ENCODE assay signal across 20 mouse cellular contexts in the genomic region with DNA sequence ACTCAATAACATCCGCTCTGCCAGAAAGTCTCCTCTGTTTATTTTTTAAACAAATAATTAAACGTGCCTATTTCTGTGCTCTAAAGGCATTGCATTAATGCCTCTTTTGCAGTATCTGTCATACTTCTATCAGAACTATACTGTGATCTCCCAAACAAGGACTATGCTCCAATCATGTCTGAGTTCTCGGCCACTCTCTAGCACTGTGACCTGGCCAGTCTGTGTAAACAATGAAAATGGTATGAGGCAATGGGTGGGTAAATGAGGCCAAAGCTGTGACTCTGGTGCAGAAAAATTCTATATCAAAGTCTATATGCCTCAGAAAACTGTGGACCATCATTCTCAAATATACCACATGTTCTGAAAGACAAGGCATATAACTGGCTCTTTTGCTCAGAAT.
DNase-seq lines count a peak whose midpoint lies in the region; ATAC-seq and TF ChIP-seq lines count a peak whose summit lies in the region.
"Had no signal": no experiment of that assay in that cellular context is flagged by ENCODE, and none has a peak within 500 bp of the region (broad histone marks: within the 10 kb centered on the region; RNA-seq: fewer than 3 reads in every experiment).

No protein-coding gene starts in this region.

- H3K36me3 ChIP-seq in embryonic facial prominence, embryonic 12.5 days, result no peaks in the 10 kb centered on the region
- no peaks in the 10 kb centered on the region for H3K36me3 ChIP-seq in embryonic facial prominence, embryonic 10.5 days (replicated peaks)
- H3K36me3 ChIP-seq in liver, adult 2 months (ENCODE audit: control insufficient read depth, insufficient read depth, low read length), result no peaks in the 10 kb centered on the region
- no peaks in the 10 kb centered on the region for H3K36me3 ChIP-seq in liver, embryonic 11.5 days (ENCODE audit: control insufficient read depth, insufficient read depth, low read length)
- no peaks in the 10 kb centered on the region for H3K36me3 ChIP-seq in embryonic facial prominence, embryonic 15.5 days
- no peaks in the 10 kb centered on the region for H3K36me3 ChIP-seq in kidney, adult 2 months (ENCODE audit: control insufficient read depth, insufficient read depth, low read length)
- H3K36me3 ChIP-seq: hindbrain, embryonic 12.5 days had no signal

- H3K4me1 ChIP-seq in embryonic facial prominence, embryonic 12.5 days, result peaks cover 12% of the 10 kb centered on the region; the same call in 1 of the 2 replicates
- peaks cover 14% of the 10 kb centered on the region for H3K4me1 ChIP-seq in embryonic facial prominence, embryonic 10.5 days
- peaks cover 19% of the 10 kb centered on the region for H3K4me1 ChIP-seq in liver, adult 2 months (ENCODE audit: control insufficient read depth, insufficient read depth, low read length)
- no peaks in the 10 kb centered on the region for H3K4me1 ChIP-seq in liver, embryonic 11.5 days (replicated peaks; ENCODE audit: control insufficient read depth, insufficient read depth, low read length)
- H3K4me1 ChIP-seq in embryonic facial prominence, embryonic 15.5 days, result peaks cover 37% of the 10 kb centered on the region
- no peaks in the 10 kb centered on the region for H3K4me1 ChIP-seq in kidney, adult 2 months (ENCODE audit: control insufficient read depth, insufficient read depth, low read length)
- H3K4me1 ChIP-seq: hindbrain, embryonic 12.5 days had no signal

- WGBS in embryonic facial prominence, embryonic 12.5 days, result 81% methylated on average over 3 of the region's 3 CpGs
- WGBS in embryonic facial prominence, embryonic 10.5 days, result 84% methylated on average over 3 of the region's 3 CpGs
- 19% methylated on average over 3 of the region's 3 CpGs for WGBS in liver, adult 2 months
- WGBS in liver, embryonic 11.5 days, result 81% methylated on average over 3 of the region's 3 CpGs
- WGBS in embryonic facial prominence, embryonic 15.5 days, result 87% methylated on average over 3 of the region's 3 CpGs
- WGBS in kidney, adult 2 months, result 82% methylated on average over 3 of the region's 3 CpGs

- ATAC-seq in embryonic facial prominence, embryonic 12.5 days (ENCODE audit: insufficient number of reproducible peaks, insufficient read depth, low FRiP score, low TSS enrichment), result no peak
- ATAC-seq in liver, embryonic 11.5 days (replicated peaks; ENCODE audit: low FRiP score), result no peak
- no peak for ATAC-seq in embryonic facial prominence, embryonic 15.5 days (ENCODE audit: insufficient number of reproducible peaks, low FRiP score, low TSS enrichment, low read depth)
- ATAC-seq: activated CD4-positive, CD25-positive, alpha-beta regulatory T cell, adult 4 months; forebrain, embryonic 13.5 days; forebrain, postnatal 0 days; hindbrain, embryonic 16.5 days; inflammation-experienced regulatory T-cells, adult 6 months; intestine, postnatal 0 days; Patski had no signal

- TF ChIP-seq POLR2A in liver, adult 2 months (IDR thresholded peaks at IDR 0.05; ENCODE audit: extremely low read depth, insufficient read depth, low read length), result no peak
- TF ChIP-seq POLR2A in kidney, adult 2 months (IDR thresholded peaks at IDR 0.05; ENCODE audit: low read depth, low read length), result no peak

- no peak overlapping the region for H3K4me3 ChIP-seq in embryonic facial prominence, embryonic 12.5 days
- no peak overlapping the region for H3K4me3 ChIP-seq in embryonic facial prominence, embryonic 10.5 days
- no peak overlapping the region for H3K4me3 ChIP-seq in liver, adult 2 months (ENCODE audit: insufficient read depth, low read depth, low read length)
- H3K4me3 ChIP-seq in liver, embryonic 11.5 days (ENCODE audit: low read depth, low read length), result no peak overlapping the region
- H3K4me3 ChIP-seq in embryonic facial prominence, embryonic 15.5 days (replicated peaks), result no peak overlapping the region
- H3K4me3 ChIP-seq in kidney, adult 2 months (ENCODE audit: insufficient read depth, low read depth, low read length), result no peak overlapping the region
- H3K4me3 ChIP-seq: forebrain, embryonic 13.5 days; hindbrain, embryonic 12.5 days had no signal

- TF ChIP-seq CTCF in liver, adult 2 months (IDR thresholded peaks at IDR 0.05; ENCODE audit: low read depth, low read length), result no peak
- TF ChIP-seq CTCF in kidney, adult 2 months (conservative IDR thresholded peaks at IDR 0.05; ENCODE audit: insufficient read depth, insufficient read length, low read depth, low read length), result no peak

- no peaks in the 10 kb centered on the region for H3K27me3 ChIP-seq in embryonic facial prominence, embryonic 12.5 days
- no peaks in the 10 kb centered on the region for H3K27me3 ChIP-seq in embryonic facial prominence, embryonic 10.5 days (replicated peaks; ENCODE audit: low read depth, poor library complexity, severe bottlenecking)
- H3K27me3 ChIP-seq in liver, adult 2 months (ENCODE audit: control insufficient read depth, insufficient read depth, low read length), result no peaks in the 10 kb centered on the region
- H3K27me3 ChIP-seq in liver, embryonic 11.5 days (replicated peaks; ENCODE audit: control insufficient read depth, insufficient read depth, low read length), result no peaks in the 10 kb centered on the region
- no peaks in the 10 kb centered on the region for H3K27me3 ChIP-seq in embryonic facial prominence, embryonic 15.5 days
- no peaks in the 10 kb centered on the region for H3K27me3 ChIP-seq in kidney, adult 2 months (replicated peaks; ENCODE audit: control insufficient read depth, insufficient read depth, low read length)
- H3K27me3 ChIP-seq: forebrain, embryonic 13.5 days; hindbrain, embryonic 12.5 days; Patski had no signal

- DNase-seq in embryonic facial prominence, embryonic 10.5 days (ENCODE audit: low spot score), result no peak
- DNase-seq in liver, adult 2 months (ENCODE audit: extremely low read depth, low read depth, low spot score), result peak; percentile 89
- DNase-seq in liver, embryonic 11.5 days (ENCODE audit: low spot score), result no peak
- DNase-seq in 3T3-L1 (ENCODE audit: low read depth, low spot score), result peak; percentile 23
- no peak for DNase-seq in kidney, adult 2 months
- DNase-seq in left cerebral cortex, adult 9 months (ENCODE audit: low spot score in 2 of 2), result no peak
- DNase-seq: adrenal gland, adult 2 months; cerebellum, adult 11 months; cerebellum, adult 9-10 months; cerebellum, postnatal 25 days; forebrain, postnatal 0 days had no signal

- no peak overlapping the region for H3K9ac ChIP-seq in embryonic facial prominence, embryonic 12.5 days
- H3K9ac ChIP-seq in liver, adult 2 months (ENCODE audit: low read depth, low read length), result no peak overlapping the region
- no peak overlapping the region for H3K9ac ChIP-seq in liver, embryonic 11.5 days (ENCODE audit: low read depth, low read length)
- H3K9ac ChIP-seq in embryonic facial prominence, embryonic 15.5 days, result no peak overlapping the region
- H3K9ac ChIP-seq: forebrain, embryonic 13.5 days; forebrain, postnatal 0 days; hindbrain, embryonic 12.5 days had no signal

- H3K4me2 ChIP-seq in embryonic facial prominence, embryonic 12.5 days (replicated peaks), result no peak overlapping the region
- no peak overlapping the region for H3K4me2 ChIP-seq in liver, embryonic 11.5 days
- H3K4me2 ChIP-seq in embryonic facial prominence, embryonic 15.5 days (replicated peaks), result no peak overlapping the region
- H3K4me2 ChIP-seq: forebrain, embryonic 13.5 days; hindbrain, embryonic 12.5 days had no signal

- H3K9me3 ChIP-seq in embryonic facial prominence, embryonic 12.5 days, result no peaks in the 10 kb centered on the region
- H3K9me3 ChIP-seq in embryonic facial prominence, embryonic 10.5 days, result no peaks in the 10 kb centered on the region
- H3K9me3 ChIP-seq in liver, embryonic 11.5 days (ENCODE audit: control insufficient read depth, low read length), result no peaks in the 10 kb centered on the region
- H3K9me3 ChIP-seq in embryonic facial prominence, embryonic 15.5 days (replicated peaks), result no peaks in the 10 kb centered on the region
- H3K9me3 ChIP-seq: forebrain, embryonic 13.5 days; hindbrain, embryonic 12.5 days had no signal

- H3K27ac ChIP-seq in embryonic facial prominence, embryonic 12.5 days, result 0 out of 2 replicates have a peak overlapping the region, but pooled peaks have one; percentile 77
- H3K27ac ChIP-seq in embryonic facial prominence, embryonic 10.5 days (replicated peaks), result no peak overlapping the region
- H3K27ac ChIP-seq in liver, adult 2 months (replicated peaks; ENCODE audit: insufficient read depth, low read depth, low read length), result peak overlapping the region; percentile 99
- H3K27ac ChIP-seq in liver, embryonic 11.5 days (ENCODE audit: low read depth, low read length), result no peak overlapping the region
- H3K27ac ChIP-seq in embryonic facial prominence, embryonic 15.5 days (replicated peaks), result peak overlapping the region; percentile 84
- H3K27ac ChIP-seq in kidney, adult 2 months (ENCODE audit: insufficient read depth, low read depth, low read length), result no peak overlapping the region
- H3K27ac ChIP-seq: forebrain, embryonic 13.5 days; hindbrain, embryonic 12.5 days had no signal

- no peaks in the 10 kb centered on the region for H3K79me2 ChIP-seq in liver, adult 2 months (ENCODE audit: control insufficient read depth, insufficient read depth, low read length)

Comparison
In these comparisons a context has a peak if more than half of its experiments do, and no peak if none do; other contexts are left out.
1. H3K27ac ChIP-seq: peak in embryonic facial prominence, embryonic 12.5 days (single experiment), liver, adult 2 months (single experiment) and embryonic facial prominence, embryonic 15.5 days (single experiment); none in embryonic facial prominence, embryonic 10.5 days (single experiment), liver, embryonic 11.5 days (single experiment) and kidney, adult 2 months (single experiment).
2. DNase-seq: peak in liver, adult 2 months (single experiment) and 3T3-L1 (single experiment); none in embryonic facial prominence, embryonic 10.5 days (single experiment), liver, embryonic 11.5 days (single experiment), kidney, adult 2 months (single experiment) and left cerebral cortex, adult 9 months (0 of 2).